Mouse (Mus musculus) liver, embryonic 11.5 days (tissue): ENCODE data around the gene Ntng1. TPM values are rescaled to one million over a fixed set of nuclear protein-coding genes. Genes with fewer than 3 reads are reported as not detected.

ENCODE experiments used
- ATAC-seq: fragments of 200-750 bp; cut with Nextera tagmentation; replicated peaks from 2 replicates; pipeline ENCODE4 v1.8.0; 2017; ENCODE audit warnings: moderate number of reproducible peaks, mild to moderate bottlenecking, moderate TSS enrichment, moderate library complexity; ENCODE audit not compliant: low FRiP score
- DNase-seq: peaks from one replicate; pipeline ENCODE4 v3.0.0-alpha.2; 2017; ENCODE audit warnings: low spot score
- H3K27ac ChIP-seq: fragments of 300-500 bp; sonication (generic); 2 replicates; pipeline ENCODE4 v1.5.1; 2014; ENCODE audit warnings: mild to moderate bottlenecking, low read depth, low read length, control low read depth
- H3K27me3 ChIP-seq: fragments of 300-500 bp; sonication (generic); replicated peaks from 2 replicates; pipeline ENCODE4 v1.6.1; 2014; ENCODE audit warnings: low read length, mixed read lengths; ENCODE audit not compliant: control insufficient read depth, insufficient read depth
- H3K36me3 ChIP-seq: fragments of 300-500 bp; sonication (generic); 2 replicates; pipeline ENCODE4 v1.6.1; 2014; ENCODE audit warnings: mild to moderate bottlenecking, low read length, moderate library complexity, mixed read lengths; ENCODE audit not compliant: control insufficient read depth, insufficient read depth
- H3K4me1 ChIP-seq: fragments of 300-500 bp; sonication (generic); replicated peaks from 2 replicates; pipeline ENCODE4 v1.6.1; 2014; ENCODE audit warnings: low read length, mixed read lengths; ENCODE audit not compliant: control insufficient read depth, insufficient read depth
- H3K4me2 ChIP-seq: fragments of 300-500 bp; sonication (generic); 2 replicates; pipeline ENCODE4 v1.6.1; 2014; ENCODE audit warnings: mild to moderate bottlenecking, control low read depth, moderate library complexity
- H3K4me3 ChIP-seq: fragments of 300-500 bp; sonication (generic); 2 replicates; pipeline ENCODE4 v1.5.1; 2014; ENCODE audit warnings: low read depth, low read length, control low read depth
- H3K9ac ChIP-seq: fragments of 300-500 bp; sonication (generic); 2 replicates; pipeline ENCODE4 v1.6.1; 2014; ENCODE audit warnings: low read depth, low read length, control low read depth
- H3K9me3 ChIP-seq: fragments of 300-500 bp; sonication (generic); 2 replicates; pipeline ENCODE4 v1.6.1; 2016; ENCODE audit warnings: low read length, inconsistent platforms, mixed read lengths; ENCODE audit not compliant: control insufficient read depth
- WGBS: fragments of 180-500 bp; shearing (Covaris S2); extraction: QIAGEN DNeasy Blood & Tissue Kit; methylation state at CpG from one replicate; pipeline ENCODE4 v1.1.7; 2014; 5-methylcytosine and 5-hydroxymethylcytosine counted together
- polyA plus RNA-seq: library from polyadenylated mRNA; unstranded; fragments of >200 nt; fragmentation: Nextera tagmentation; extraction: Ambion mirVana; gene quantifications from 2 replicates; pipeline ENCODE4 v1.2.1, GENCODE M21; 2014

Ntng1 gene
- polyA plus RNA-seq, 1 experiment from 2014 or later: 0.10 TPM

- DNase-seq: no peak
- no peaks in the 10 kb centered on the region for H3K4me1 ChIP-seq
These were observed 220.0 kb downstream of the Ntng1 start for GRCm38 (mm10) chr3:109923788-109924187.

GRCm38 (mm10) chr3:109918996-109919395 is 224.8 kb downstream of the Ntng1 start:
- H3K4me1 ChIP-seq: no peaks in the 10 kb centered on the region
- H3K9ac ChIP-seq: no peak overlapping the region
- no peak for ATAC-seq
- H3K4me3 ChIP-seq: no peak overlapping the region
- no peak overlapping the region for H3K27ac ChIP-seq
- H3K9me3 ChIP-seq: no peaks in the 10 kb centered on the region
- H3K4me2 ChIP-seq: no peak overlapping the region
- no peak for DNase-seq
- no peaks in the 10 kb centered on the region for H3K27me3 ChIP-seq
- no peaks in the 10 kb centered on the region for H3K36me3 ChIP-seq
- WGBS: 79% methylated on average over 3 of the region's 3 CpGs

More at GRCm38 (mm10) chr3:109923788-109924187, 220.0 kb downstream of the Ntng1 start:
- H3K36me3 ChIP-seq: no peaks in the 10 kb centered on the region
- no peaks in the 10 kb centered on the region for H3K9me3 ChIP-seq
- no peak overlapping the region for H3K4me2 ChIP-seq
- H3K4me3 ChIP-seq: no peak overlapping the region
- no peak for ATAC-seq
- H3K9ac ChIP-seq: no peak overlapping the region
- 63% methylated on average over 4 of the region's 4 CpGs for WGBS
- H3K27me3 ChIP-seq: no peaks in the 10 kb centered on the region
- no peak overlapping the region for H3K27ac ChIP-seq

- no peaks in the 10 kb centered on the region for H3K9me3 ChIP-seq
- no peak overlapping the region for H3K27ac ChIP-seq
- H3K4me3 ChIP-seq: no peak overlapping the region
- no peak overlapping the region for H3K4me2 ChIP-seq
- H3K9ac ChIP-seq: no peak overlapping the region
- WGBS: 76% methylated on average over 8 of the region's 8 CpGs
- ATAC-seq (no peak), DNase-seq (no peak)
- no peaks in the 10 kb centered on the region for H3K4me1 ChIP-seq
- H3K36me3 ChIP-seq: no peaks in the 10 kb centered on the region
- no peaks in the 10 kb centered on the region for H3K27me3 ChIP-seq
These were observed 225.7 kb downstream of the Ntng1 start for GRCm38 (mm10) chr3:109917926-109918694.

GRCm38 (mm10) chr3:109917077-109917476 is 226.7 kb downstream of the Ntng1 start:
- Histone ChIP-seq H3K27me3 (no peaks in the 10 kb centered on the region), H3K36me3 (no peaks in the 10 kb centered on the region), H3K27ac (no peak overlapping the region), H3K4me3 (no peak overlapping the region), H3K4me2 (no peak overlapping the region), H3K4me1 (no peaks in the 10 kb centered on the region), H3K9ac (no peak overlapping the region), H3K9me3 (no peaks in the 10 kb centered on the region)
- no peak for ATAC-seq
- WGBS: 73% methylated on average over 4 of the region's 4 CpGs
- no peak for DNase-seq

GRCm38 (mm10) chr3:109914226-109914625 is 229.6 kb downstream of the Ntng1 start:
- Histone ChIP-seq H3K27ac (no peak overlapping the region), H3K27me3 (no peaks in the 10 kb centered on the region), H3K9me3 (no peaks in the 10 kb centered on the region), H3K9ac (no peak overlapping the region), H3K36me3 (no peaks in the 10 kb centered on the region), H3K4me2 (no peak overlapping the region), H3K4me1 (no peaks in the 10 kb centered on the region), H3K4me3 (no peak overlapping the region)
- no peak for DNase-seq
- no peak for ATAC-seq
- WGBS: 67% methylated on average over 5 of the region's 5 CpGs

GRCm38 (mm10) chr3:109890600-109890999 is 253.2 kb downstream of the Ntng1 start:
- WGBS: 37% methylated on average over 1 of the region's 1 CpGs

GRCm38 (mm10) chr3:109885672-109886071 is 258.1 kb downstream of the Ntng1 start:
- H3K27ac ChIP-seq: no peak overlapping the region
- DNase-seq (no peak), ATAC-seq (no peak)
- H3K9me3 ChIP-seq: no peaks in the 10 kb centered on the region
- no peak overlapping the region for H3K9ac ChIP-seq
- H3K4me2 ChIP-seq: no peak overlapping the region
- H3K4me1 ChIP-seq: no peaks in the 10 kb centered on the region
- no peaks in the 10 kb centered on the region for H3K27me3 ChIP-seq
- WGBS: 79% methylated on average over 4 of the region's 4 CpGs
- no peak overlapping the region for H3K4me3 ChIP-seq
- H3K36me3 ChIP-seq: no peaks in the 10 kb centered on the region

More at GRCm38 (mm10) chr3:109890600-109890999, 253.2 kb downstream of the Ntng1 start:
- no peak overlapping the region for H3K4me3 ChIP-seq
- no peak overlapping the region for H3K4me2 ChIP-seq
- no peak for ATAC-seq
- H3K27me3 ChIP-seq: no peaks in the 10 kb centered on the region
- H3K4me1 ChIP-seq: no peaks in the 10 kb centered on the region
- DNase-seq: no peak
- H3K27ac ChIP-seq: no peak overlapping the region
- no peaks in the 10 kb centered on the region for H3K9me3 ChIP-seq
- no peak overlapping the region for H3K9ac ChIP-seq
- H3K36me3 ChIP-seq: no peaks in the 10 kb centered on the region

GRCm38 (mm10) chr3:109879061-109879460 is 264.8 kb downstream of the Ntng1 start:
- H3K36me3 ChIP-seq: no peaks in the 10 kb centered on the region
- H3K9ac ChIP-seq: no peak overlapping the region
- no peaks in the 10 kb centered on the region for H3K27me3 ChIP-seq
- H3K4me1 ChIP-seq: no peaks in the 10 kb centered on the region
- H3K27ac ChIP-seq: no peak overlapping the region
- no peak overlapping the region for H3K4me2 ChIP-seq
- DNase-seq: no peak
- 77% methylated on average over 4 of the region's 4 CpGs for WGBS
- ATAC-seq: no peak
- no peak overlapping the region for H3K4me3 ChIP-seq
- H3K9me3 ChIP-seq: no peaks in the 10 kb centered on the region

- Histone ChIP-seq H3K4me2 (no peak overlapping the region), H3K36me3 (no peaks in the 10 kb centered on the region), H3K4me3 (no peak overlapping the region), H3K4me1 (no peaks in the 10 kb centered on the region), H3K9ac (no peak overlapping the region), H3K27me3 (no peaks in the 10 kb centered on the region), H3K9me3 (no peaks in the 10 kb centered on the region), H3K27ac (no peak overlapping the region)
- DNase-seq (no peak), ATAC-seq (no peak)
- WGBS: 83% methylated on average over 17 of the region's 17 CpGs
These were observed 271.8 kb downstream of the Ntng1 start for GRCm38 (mm10) chr3:109871986-109872385.
